Mouse (Mus musculus) gastrocnemius, adult 8-10 months (tissue): ENCODE results near the gene R3hdm4. TPM values are rescaled to one million over a fixed set of nuclear protein-coding genes. Genes with fewer than 3 reads are reported as not detected.

Source experiments
- DNase-seq, 2 experiments: peaks; one replicate each; pipeline ENCODE4 v3.0.0; 2022; ENCODE audit warnings: low spot score in 2 of 2
- total RNA-seq, 4 experiments: library from RNA; stranded (reverse); gene quantifications; 2 replicates each; pipeline ENCODE4 v1.2.4; 2022

The R3hdm4 gene
- total RNA-seq, 4 experiments from 2014 or later: 124 to 137 (median 129) TPM

DNA sequence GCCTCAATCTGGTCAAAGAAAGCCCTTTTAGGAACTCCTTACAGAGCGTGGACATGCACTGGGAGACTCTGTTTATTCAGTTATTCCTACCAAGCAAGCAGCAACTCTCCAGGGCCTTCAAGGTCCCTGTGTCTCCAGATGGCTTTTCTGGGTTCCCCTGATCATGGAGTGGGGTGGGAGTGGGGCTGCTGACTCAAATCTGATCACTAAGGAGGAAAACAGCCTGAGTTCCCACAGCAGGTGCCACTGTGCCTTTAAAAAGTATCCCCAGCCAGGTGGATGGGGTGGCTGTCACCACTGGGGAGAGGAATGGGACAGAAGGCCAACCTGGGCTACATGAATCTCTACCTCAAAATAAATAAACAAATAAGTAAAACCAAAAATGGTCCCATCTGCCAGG, 22.0 kb upstream of the R3hdm4 start:
- no peak for DNase-seq

DNA sequence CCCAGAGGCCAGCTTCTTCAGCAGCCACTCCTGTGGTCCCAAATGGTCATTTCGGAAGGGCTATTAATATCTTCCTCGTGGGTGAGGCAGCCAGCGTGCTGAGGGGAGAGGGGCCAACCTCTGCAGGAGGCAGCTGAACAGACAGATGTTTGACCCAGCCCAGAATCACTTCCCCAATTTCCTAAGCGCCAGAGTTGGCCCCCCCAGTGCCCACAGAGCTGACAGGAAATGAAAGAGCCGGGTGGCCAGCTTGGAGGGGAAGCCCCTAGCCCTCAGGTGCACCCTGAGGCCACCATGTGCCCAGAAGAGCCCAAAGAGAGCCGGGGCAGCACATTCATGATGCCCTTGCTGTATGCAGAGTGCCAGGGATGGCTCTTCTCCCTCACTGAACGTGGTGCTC, 19.7 kb upstream of the R3hdm4 start:
- no peak for DNase-seq

DNA sequence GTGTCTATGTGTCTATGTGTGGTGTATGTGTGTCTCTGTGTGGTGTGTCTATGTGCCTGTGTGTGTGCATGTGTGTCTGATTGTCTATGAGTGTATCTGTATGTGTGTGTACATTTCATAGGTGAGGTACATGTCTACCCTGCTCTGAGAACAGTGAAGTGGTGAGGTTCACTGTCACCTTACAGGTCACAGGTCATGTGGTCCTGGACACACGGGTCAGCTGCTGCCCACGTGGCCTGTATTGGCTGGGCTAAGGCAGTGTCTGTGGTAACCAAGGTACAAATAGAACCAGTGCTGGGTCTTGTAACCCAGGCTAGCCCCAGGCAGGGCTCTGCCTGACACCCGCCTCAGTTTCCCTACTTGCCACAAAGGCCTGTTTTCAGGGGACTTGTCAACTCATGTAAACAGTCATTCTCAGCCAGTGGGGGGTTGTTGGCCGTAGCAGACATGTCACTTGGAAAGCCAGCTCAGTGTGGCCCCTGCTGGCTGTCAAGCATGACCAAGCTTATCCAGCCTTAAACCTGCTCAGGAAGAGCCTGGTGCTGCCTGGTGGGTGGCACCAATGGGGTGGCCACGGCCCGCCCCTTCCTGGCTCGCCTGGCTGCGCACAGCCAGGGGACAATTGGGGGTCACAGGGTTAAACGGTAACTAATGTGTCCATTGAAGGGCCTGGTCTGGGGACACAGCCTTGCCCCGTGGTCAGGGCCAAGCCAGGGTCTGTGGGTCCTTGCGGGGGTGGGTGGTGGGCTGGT, 16.9 kb upstream of the R3hdm4 start:
- DNase-seq: no peak

DNA sequence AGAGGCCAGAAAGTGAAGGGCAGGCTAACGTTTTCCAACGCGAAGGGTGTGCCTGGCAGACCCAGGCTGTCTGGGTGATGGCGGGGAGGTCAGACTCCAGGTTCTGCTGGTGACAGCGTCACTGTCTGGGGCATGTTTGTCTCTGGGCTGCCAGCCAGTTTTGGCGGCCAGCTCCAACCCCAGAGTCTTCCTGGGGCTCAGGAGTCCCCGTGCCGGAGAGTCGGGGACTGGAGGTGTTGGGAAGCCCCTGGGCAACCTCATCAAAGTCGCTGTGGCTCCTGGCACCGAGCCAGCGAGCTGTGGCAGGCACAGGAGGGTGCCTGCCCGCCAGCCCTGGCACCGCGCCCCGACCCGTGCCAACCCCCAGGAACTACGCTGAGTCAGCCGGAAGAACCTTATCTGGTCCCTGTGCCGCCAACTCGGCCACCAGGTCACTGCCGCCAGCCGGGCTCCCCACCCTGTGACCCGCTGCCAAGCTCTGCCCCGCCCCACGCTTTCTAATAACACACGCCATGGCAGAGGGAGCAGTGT, 16.0 kb upstream of the R3hdm4 start:
- DNase-seq: peak; percentile 62 to 67

DNA sequence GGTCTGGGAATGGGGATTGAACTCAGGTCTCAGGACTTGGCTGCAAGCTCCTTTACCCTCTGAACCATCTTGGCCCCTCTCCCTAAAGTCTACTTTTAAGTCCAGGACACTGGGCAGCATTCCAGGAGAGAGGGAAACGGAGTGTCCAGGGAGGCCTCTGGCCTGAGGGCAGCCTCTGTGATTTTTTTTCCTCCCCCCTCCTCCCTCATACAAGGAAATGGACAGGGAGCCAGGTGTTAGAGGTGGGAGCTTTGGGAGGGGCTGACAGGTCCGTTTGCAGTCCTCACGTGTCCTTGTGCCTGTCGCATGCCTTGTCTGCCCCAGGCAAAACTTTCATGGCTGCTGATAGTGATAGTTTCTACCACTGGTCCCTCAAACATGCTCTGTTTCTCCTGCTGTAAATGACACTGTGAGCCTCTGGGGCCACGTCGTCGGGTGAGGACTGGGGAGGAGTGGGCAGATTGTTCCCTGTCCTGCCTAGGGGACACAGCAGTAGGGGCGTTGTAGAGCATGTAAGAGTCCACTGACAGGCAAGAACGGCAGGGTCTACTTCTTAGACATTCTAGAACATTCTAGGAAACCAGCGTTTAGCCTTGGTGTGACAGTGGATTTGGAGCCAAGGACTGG, 15.4 kb upstream of the R3hdm4 start:
- DNase-seq: no peak

DNA sequence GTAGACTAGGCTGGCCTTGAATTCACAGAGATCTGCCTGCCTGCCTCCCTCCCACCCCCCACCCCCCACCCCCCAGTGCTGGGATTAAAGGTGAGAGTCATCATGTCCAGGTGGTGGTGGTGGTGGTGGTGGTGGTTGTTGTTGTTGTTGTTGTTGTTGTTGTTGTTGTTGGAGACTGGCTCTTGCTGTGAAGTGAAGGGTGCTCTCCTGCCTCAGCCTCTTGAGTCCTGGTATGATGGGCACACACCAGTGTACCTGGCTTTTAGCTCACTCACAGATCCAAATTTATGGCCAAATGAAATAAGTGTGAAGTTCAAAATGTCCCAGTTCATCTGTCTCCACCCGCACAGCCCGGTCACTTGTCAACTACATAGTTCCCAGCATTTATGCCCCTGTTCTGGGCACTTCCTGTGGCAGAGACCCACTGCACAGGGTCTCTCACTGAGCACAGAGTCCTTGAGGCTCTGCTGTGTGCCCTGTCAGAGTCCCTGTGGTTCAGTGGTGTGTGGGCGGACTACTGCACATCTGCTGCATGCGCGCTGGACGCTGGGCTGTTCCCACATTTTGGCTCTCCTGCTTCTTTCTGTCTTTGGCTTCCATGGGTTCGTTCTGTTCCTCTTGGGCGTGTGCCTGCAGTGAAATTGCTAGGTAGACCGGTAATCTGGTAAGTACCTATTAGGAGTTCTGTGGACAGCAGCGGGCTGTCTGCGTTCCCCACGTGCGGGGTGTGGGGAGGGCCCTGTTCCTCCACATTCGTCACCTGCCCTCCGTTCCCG, 14.0 kb upstream of the R3hdm4 start:
- DNase-seq: no peak

DNA sequence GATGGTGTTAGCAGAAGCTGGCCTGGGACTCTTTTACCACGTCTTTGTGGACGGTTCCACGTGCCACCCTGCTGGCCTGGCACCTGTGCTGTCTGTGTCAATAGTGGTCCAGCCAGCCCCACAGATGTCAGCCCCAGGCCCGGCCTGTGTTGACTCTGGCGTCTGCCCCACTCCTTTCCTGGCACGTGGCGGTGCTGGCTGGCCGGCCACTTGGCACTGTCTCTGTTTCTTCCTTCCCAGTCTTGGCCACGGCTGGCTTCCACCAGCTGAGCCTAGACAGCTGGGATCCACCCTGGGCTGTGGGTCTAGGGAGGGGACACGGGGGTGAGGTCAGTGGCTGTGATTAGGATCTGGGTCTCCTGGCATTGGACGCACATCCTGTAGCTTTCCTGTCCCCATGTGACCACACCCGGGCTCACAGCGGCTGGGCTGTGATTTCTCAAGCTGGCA, 13.3 kb upstream of the R3hdm4 start:
- DNase-seq: peak; percentile 88 to 92

DNA sequence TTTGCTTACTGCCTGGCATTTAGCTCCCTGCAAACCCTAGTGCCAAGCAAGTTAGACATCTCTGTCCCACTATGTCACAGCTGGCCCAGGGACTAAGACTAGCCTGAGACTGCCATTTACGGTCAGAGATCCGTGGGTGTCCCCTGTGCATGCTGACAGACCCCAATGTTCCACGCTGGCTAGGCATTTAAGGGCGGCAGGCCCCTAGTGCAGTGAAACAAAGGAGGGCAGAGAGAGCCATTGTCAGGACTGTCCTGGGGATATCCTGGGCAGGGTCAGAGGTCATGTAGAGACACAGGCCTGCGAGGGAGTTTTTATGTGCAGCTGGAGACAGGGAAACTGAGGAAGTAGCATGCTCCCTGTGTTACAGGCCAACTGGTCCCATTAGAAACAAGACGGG, 12.9 kb upstream of the R3hdm4 start:
- DNase-seq: no peak

DNA sequence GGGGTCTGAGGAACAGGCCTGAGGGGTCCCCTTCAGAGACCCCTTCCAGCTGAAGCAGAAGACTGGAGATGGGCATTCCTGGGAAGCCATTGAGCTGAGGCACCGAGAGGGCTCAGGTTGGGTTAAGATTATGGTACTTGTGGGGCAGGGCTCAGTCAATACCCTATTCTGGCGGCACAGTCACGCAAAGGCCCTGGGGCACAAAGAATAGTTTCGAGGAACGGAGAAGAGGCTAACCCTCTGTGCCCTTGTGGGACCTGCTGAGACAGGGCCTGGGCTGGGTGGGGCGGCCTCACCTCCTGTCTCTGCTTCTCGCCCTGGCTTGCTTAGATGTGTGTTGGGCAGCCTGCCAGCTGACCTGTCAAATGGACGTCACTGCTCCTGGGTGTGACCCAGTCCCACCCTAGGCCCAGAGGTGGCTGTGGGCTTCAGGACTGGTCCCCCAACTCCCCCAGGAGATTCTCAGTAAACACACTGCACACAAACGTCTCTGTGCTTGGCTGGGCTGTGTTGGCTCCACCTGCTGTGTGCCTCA, 12.2 kb upstream of the R3hdm4 start:
- no peak for DNase-seq

DNA sequence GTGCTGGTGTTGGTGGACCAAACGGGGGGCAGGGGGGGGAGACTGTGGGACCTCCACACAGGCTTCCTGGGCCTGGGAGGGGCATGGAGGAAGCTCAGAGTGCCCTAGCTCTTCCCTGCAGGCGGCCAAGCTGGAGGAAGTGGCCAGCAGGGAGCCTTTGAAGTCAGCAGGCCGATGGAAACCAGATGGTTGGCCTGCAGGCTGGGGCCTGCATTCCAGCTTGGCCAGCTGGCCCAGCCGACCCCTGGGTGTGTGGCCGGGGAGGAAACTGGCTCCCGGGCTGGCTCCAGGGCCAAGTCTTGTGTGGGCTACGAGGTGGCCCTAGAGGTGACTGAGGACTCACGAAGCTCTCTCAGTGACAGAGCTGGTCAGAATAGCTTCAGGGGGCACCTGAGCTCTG, 11.7 kb upstream of the R3hdm4 start:
- peak; percentile 59 to 75 for DNase-seq

DNA sequence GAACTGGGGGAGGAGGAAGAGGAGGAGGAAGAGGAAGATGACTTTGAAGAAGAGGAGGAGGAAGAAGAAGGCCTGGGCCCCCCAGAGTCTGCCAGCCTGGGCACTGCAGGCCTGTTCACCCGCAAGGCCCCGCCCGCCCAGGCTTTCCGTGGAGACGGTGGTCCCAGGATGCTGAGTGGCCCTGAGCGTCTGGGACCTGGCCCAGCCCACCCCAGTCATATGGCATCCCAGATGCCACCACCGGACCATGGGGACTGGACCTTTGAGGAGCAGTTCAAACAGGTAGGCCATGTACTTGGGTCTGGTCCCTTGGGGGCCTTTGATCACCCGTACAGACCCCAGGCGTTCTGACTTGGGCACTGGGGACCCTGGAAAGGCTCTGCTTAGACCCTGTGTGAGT, 10.8 kb upstream of the R3hdm4 start:
- DNase-seq: no peak

DNA sequence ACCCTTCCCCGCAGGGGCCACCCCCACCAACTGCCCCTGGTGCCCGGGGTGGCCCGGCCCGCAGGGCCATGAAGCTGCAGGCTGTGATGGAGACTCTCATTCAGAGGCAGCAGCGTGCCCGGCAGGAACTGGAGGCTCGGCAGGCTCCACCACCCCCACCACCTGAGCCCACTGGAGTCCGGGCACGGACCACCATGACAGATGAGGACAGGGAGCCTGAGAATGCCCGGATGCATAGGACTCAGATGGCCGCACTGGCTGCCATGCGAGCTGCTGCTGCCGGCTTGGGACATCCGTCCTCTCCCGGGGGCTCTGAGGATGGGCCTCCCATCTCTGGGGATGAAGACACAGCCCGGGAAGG, 9.8 kb upstream of the R3hdm4 start:
- no peak for DNase-seq

DNA sequence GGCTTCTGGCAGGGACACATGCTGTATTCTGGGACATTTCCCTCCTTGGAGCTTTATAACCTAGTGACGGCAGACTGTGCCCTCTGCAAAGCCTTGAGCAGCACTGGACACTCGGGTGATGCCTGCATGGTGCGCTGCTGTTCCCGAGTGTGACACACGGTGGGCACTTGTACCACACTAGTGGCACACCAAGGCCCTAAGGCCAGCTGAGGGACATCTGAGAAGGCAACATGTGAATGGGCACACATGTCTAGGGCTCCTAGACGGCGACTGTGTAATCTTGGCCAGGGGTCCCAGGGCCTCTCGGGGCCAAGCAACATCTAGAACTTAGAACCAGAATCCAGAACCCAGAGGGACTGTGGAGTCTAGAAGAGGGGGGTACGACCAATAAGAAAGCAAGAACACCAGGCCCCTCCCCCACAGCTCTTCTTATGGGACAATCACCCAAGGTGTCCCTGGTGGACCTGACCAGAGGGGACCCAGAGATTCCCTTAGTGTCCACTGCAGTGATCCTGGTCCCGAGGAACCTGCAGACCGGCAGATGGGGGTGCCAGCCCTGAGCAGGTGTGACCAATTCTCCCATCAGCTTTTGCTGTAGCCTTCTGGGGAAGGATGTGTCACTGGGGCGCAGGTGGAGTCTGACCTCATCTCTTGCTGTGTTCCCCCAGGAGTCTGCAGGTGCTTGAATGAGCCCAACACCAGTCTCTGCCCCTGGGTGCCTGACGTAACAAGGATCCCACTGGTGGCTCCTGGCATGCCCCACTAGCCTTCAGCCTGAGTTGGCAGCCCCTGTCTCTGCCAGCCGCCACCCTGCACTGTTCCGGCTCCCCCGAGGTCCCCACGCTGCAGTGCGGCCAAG, 9.2 kb upstream of the R3hdm4 start:
- DNase-seq: no peak

DNA sequence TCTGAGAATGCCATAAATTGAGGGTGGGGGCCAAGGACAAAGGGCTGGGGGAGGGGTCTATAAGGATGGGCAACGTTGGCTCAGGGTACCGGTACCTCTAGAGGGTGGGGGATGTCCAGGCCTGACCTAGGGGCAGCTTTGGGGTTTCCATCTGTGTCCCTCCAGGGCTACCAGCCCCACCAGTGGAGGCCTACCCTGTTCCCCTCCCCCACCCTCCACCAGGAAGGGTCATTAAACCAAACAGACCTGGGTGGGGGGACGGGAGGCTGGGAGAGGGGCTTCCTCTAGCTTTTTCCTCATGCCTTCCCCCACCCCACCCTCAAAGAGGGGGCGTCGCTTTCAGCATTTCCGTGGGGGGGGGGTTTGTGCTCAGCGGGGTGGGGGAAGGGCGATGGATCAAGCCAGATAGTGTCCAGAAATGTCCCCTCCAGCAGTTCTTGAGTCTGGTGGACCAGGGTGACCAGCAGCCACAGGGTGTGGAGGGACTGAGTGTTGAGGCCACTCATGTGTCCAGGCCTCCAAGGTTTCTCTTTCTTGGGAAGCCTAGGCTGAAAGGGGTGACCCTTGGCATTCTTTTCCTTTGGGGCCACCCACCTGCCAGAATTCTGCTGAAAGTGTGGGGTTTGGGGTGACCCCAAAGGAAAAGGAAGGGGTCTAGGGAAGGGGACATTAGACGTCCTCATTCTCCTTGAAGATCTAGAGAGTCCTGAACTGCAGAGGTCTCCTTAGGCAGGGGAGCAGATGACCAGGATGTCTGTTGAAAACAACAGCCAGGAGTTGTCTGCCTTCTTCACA, 8.1 kb upstream of the R3hdm4 start:
- no peak for DNase-seq

DNA sequence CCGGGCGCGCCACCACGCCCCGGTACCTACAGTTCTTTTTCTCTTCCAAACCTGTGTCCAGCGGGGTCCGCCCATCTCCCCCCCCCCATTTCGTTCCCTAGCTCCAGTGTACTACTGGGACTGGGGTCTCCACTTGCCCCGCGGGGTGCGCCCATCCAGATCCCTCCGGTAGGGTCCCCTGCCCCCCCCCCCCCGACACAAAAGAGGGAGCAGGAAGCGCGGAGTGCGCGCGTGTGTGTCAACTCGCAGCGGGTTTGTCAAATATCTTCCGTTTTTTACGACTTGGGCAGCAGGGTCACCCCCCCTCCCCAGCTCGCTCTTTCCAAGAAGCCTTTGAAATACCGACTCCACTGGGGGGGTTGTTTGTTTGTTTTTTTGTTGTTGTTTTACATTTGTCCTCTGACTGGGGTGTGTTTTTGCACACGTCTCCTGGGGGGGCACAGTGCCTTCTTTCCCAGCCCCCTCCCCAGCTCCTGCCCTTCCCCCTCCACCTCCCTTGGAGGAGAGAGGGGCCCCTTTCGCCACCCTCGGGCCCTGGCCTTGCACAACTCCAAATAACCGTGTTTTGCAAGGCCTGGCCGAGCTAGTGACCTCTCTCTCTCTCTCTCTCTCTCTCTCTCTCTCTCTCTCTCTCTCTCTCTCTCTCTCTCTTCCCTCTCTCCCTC, 7.2 kb upstream of the R3hdm4 start:
- no peak for DNase-seq

DNA sequence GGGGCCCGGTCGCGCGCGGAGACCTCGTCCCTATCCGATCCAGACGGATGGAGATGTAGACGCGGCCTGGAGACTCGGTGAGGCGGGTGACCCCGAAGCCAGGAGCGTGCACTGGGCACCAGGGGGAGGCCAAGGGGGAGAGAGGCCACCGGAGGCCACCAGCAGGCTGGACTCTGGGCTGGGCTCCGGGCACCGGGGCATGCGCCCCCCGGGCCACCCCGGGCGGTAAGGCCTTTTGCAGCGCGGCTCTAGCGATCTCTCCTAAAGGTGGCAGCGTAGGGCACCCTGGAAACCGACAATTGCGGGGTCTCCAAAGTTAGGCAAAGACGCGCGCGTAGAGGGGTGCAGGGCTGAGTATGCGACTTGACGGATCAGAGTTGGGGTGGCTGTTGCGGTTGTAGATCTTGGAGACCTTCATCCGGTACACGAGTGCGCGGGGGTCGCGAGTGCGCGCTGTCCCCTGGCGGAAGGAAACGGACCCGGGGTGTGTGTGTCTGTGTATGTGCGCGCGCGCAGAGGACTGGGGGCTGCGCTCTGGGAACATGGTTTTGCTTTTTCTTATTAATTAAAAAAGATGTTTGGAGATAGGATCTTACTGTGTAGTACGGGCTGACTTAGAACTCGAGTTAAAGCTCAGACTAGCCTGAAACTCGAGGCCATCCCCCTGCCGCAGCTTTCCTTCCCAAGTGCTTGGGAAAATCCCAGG, 6.5 kb upstream of the R3hdm4 start:
- no peak for DNase-seq

DNA sequence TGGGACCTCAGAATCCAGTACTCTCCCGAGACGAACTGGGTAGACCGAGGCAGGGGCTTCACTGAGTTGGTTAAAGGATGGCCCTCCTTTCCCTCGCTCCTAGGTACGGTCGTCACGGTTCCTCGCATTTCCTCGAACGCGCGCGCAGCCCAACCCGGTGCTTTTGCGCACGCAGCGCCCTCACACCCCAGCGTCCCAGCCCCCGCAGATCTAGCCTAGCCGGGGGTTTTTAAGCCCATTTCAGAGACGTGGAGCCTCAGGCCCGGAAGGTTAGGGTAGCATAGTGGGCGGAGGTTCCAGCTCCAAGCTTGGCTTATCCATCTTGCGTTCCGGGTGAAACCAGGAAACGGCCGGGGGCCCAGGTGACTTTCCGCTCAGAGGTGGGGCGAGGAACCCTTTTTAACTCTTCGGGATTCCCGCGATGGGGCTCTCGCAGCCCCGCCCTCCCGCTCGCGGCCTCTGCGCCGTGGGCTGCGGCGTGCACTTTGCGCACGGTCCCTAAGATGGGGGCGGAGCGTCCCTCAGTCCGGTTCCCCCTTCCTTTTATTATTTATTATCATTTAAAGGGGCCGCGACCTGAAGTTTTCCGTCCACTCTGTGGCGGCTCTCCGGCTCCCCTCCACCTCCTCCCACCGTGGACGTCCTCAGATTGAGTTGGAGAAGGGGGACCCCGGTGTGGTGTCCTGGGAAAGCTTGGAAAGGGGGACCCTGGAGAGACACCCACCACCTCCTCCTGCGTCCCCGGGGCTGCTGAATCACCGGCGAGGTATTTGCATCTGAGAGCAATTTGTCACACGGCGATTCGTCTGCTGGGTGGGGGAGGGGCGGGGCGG, 5.7 kb upstream of the R3hdm4 start, which contains the start of gene Arid3a:
Arid3a (plus strand) TSS at position 553 of the 833 bp plus-strand sequence.
- peak; percentile 70 to 81 for DNase-seq
